Mouse (Mus musculus) lung, embryonic 14.5 days (tissue): ENCODE data around the gene Naga. TPM values are rescaled to one million over a fixed set of nuclear protein-coding genes. Genes with fewer than 3 reads are reported as not detected.

ENCODE experiments used
- ATAC-seq: fragments of 200-750 bp; cut with Nextera tagmentation; 2 replicates; pipeline ENCODE4 v1.8.0; 2017; ENCODE audit warnings: mild to moderate bottlenecking, moderate TSS enrichment, moderate library complexity; ENCODE audit not compliant: insufficient read depth
- DNase-seq: peaks from one replicate; pipeline ENCODE4 v3.0.0-alpha.2; 2015
- H3K27ac ChIP-seq: fragments of 300-500 bp; sonication (generic); 2 replicates; pipeline ENCODE4 v1.5.1; 2014; ENCODE audit warnings: low read depth, mild to moderate bottlenecking, moderate library complexity
- H3K27me3 ChIP-seq: fragments of 300-500 bp; sonication (generic); 2 replicates; pipeline ENCODE4 v1.6.1; 2014; ENCODE audit warnings: low read length, control low read depth; ENCODE audit not compliant: insufficient read depth
- H3K36me3 ChIP-seq: fragments of 300-500 bp; sonication (generic); 2 replicates; pipeline ENCODE4 v1.6.1; 2014; ENCODE audit warnings: control low read depth; ENCODE audit not compliant: insufficient read depth
- H3K4me1 ChIP-seq: fragments of 300-500 bp; sonication (generic); 2 replicates; pipeline ENCODE4 v1.6.1; 2014; ENCODE audit warnings: antibody characterized with exemption, control low read depth; ENCODE audit not compliant: insufficient read depth
- H3K4me2 ChIP-seq: fragments of 300-500 bp; sonication (generic); 2 replicates; pipeline ENCODE4 v1.6.1; 2014; ENCODE audit warnings: mild to moderate bottlenecking
- H3K4me3 ChIP-seq: fragments of 300-500 bp; sonication (generic); 2 replicates; pipeline ENCODE4 v1.5.1; 2014; ENCODE audit warnings: low read depth, low read length
- H3K9ac ChIP-seq: fragments of 300-500 bp; sonication (generic); 2 replicates; pipeline ENCODE4 v1.6.1; 2014
- H3K9me3 ChIP-seq: fragments of 300-500 bp; sonication (generic); 2 replicates; pipeline ENCODE4 v1.6.1; 2016; ENCODE audit warnings: low read depth, low read length, control low read depth
- CTCF ChIP-seq: IDR thresholded peaks from 2 replicates; pipeline ENCODE4 v1.5.1; 2016; ENCODE audit warnings: antibody characterized with exemption, low read depth
- WGBS: fragments of 180-500 bp; shearing (Covaris S2); extraction: QIAGEN DNeasy Blood & Tissue Kit; methylation state at CpG from one replicate; pipeline ENCODE4 v1.1.7; 2014; 5-methylcytosine and 5-hydroxymethylcytosine counted together
- polyA plus RNA-seq: library from polyadenylated mRNA; unstranded; fragments of >200 nt; fragmentation: Nextera tagmentation; extraction: Ambion mirVana; gene quantifications from 2 replicates; pipeline ENCODE4 v1.2.1, GENCODE M21; 2014

Naga gene
- 40.3 and 45.9 TPM in 2 replicates for polyA plus RNA-seq

- TF ChIP-seq CTCF, result no peak
- Histone ChIP-seq H3K4me1 (peaks cover 8% of the 10 kb centered on the region; the same call in 1 of the 2 replicates), H3K4me2 (peak within 1 kb of the TSS; percentile 60), H3K27me3 (no peaks in the 10 kb centered on the region), H3K9me3 (no peaks in the 10 kb centered on the region), H3K9ac (peak within 1 kb of the TSS; percentile 53), H3K27ac (0 out of 2 replicates have a peak within 1 kb of the TSS, but pooled peaks have one; percentile 38), H3K4me3 (peak within 1 kb of the TSS; percentile 58), H3K36me3 (peaks cover 29% of the 10 kb centered on the region)
- ATAC-seq (peak; percentile 88), DNase-seq (peak; percentile 98)
- WGBS, result under 1% methylated on average over 41 of the region's 41 CpGs
Observed at GRCm38 (mm10) chr15:82338593-82339112, at the start of gene Naga, which contains the start of the genes Pheta2 and Smdt1. Naga (minus strand) TSS chr15:82338925. Pheta2 (plus strand) TSS chr15:82338942. Smdt1 (plus strand) TSS chr15:82338959.

GRCm38 (mm10) chr15:82385729-82386128 lies 47.0 kb upstream of the Naga start:
- Histone ChIP-seq H3K9me3 (no peaks in the 10 kb centered on the region), H3K27me3 (no peaks in the 10 kb centered on the region), H3K4me2 (no peak overlapping the region), H3K27ac (no peak overlapping the region), H3K4me1 (no peaks in the 10 kb centered on the region), H3K36me3 (no peaks in the 10 kb centered on the region), H3K4me3 (no peak overlapping the region), H3K9ac (no peak overlapping the region)
- DNase-seq (no peak), ATAC-seq (no peak)
- no peak for TF ChIP-seq CTCF
- WGBS, result 78% methylated on average over 2 of the region's 2 CpGs

GRCm38 (mm10) chr15:82382441-82382840 lies 43.7 kb upstream of the Naga start:
- no peaks in the 10 kb centered on the region for H3K27me3 ChIP-seq
- peaks cover 3% of the 10 kb centered on the region; the same call in 1 of the 2 replicates for H3K4me1 ChIP-seq
- ATAC-seq (no peak), DNase-seq (no peak)
- H3K4me2 ChIP-seq, result no peak overlapping the region
- H3K9me3 ChIP-seq, result no peaks in the 10 kb centered on the region
- H3K27ac ChIP-seq, result no peak overlapping the region
- TF ChIP-seq CTCF, result no peak
- no peak overlapping the region for H3K4me3 ChIP-seq
- 90% methylated on average over 2 of the region's 2 CpGs for WGBS
- no peaks in the 10 kb centered on the region for H3K36me3 ChIP-seq
- no peak overlapping the region for H3K9ac ChIP-seq

GRCm38 (mm10) chr15:82380714-82381062 lies 42.0 kb upstream of the Naga start:
- peak overlapping the region; percentile 42 for H3K4me3 ChIP-seq
- peaks cover 3% of the 10 kb centered on the region; the same call in 1 of the 2 replicates for H3K4me1 ChIP-seq
- no peaks in the 10 kb centered on the region for H3K36me3 ChIP-seq
- no peak overlapping the region for H3K9ac ChIP-seq
- 23% methylated on average over 7 of the region's 7 CpGs for WGBS
- ATAC-seq (no peak), DNase-seq (no peak)
- peak overlapping the region; percentile 65 for H3K4me2 ChIP-seq
- H3K27me3 ChIP-seq, result no peaks in the 10 kb centered on the region
- H3K27ac ChIP-seq, result no peak overlapping the region
- no peak for TF ChIP-seq CTCF
- H3K9me3 ChIP-seq, result no peaks in the 10 kb centered on the region

GRCm38 (mm10) chr15:82379871-82380713 lies 41.4 kb upstream of the Naga start, which contains the start of gene Cyp2d22:
Cyp2d22 (minus strand) TSS chr15:82380260.
- H3K36me3 ChIP-seq, result no peaks in the 10 kb centered on the region
- H3K27me3 ChIP-seq, result no peaks in the 10 kb centered on the region
- ATAC-seq (peak; percentile 72), DNase-seq (peak; percentile 69)
- H3K9ac ChIP-seq, result peak within 1 kb of the TSS; percentile 49
- H3K4me3 ChIP-seq, result peak within 1 kb of the TSS; percentile 42
- H3K9me3 ChIP-seq, result no peaks in the 10 kb centered on the region
- H3K4me1 ChIP-seq, result peaks cover 3% of the 10 kb centered on the region; the same call in 1 of the 2 replicates
- peak within 1 kb of the TSS; percentile 68; the same call in 1 of the 2 replicates for H3K27ac ChIP-seq
- WGBS, result 1% methylated on average over 18 of the region's 24 CpGs
- no peak for TF ChIP-seq CTCF
- peak within 1 kb of the TSS; percentile 65 for H3K4me2 ChIP-seq

GRCm38 (mm10) chr15:82379511-82379870 lies 40.8 kb upstream of the Naga start:
- TF ChIP-seq CTCF, result no peak
- H3K9me3 ChIP-seq, result no peaks in the 10 kb centered on the region
- no peaks in the 10 kb centered on the region for H3K27me3 ChIP-seq
- H3K9ac ChIP-seq, result peak overlapping the region; percentile 49
- H3K4me3 ChIP-seq, result peak overlapping the region; percentile 42
- H3K4me1 ChIP-seq, result peaks cover 3% of the 10 kb centered on the region; the same call in 1 of the 2 replicates
- H3K36me3 ChIP-seq, result no peaks in the 10 kb centered on the region
- peak overlapping the region; percentile 65 for H3K4me2 ChIP-seq
- DNase-seq (no peak), ATAC-seq (no peak)
- WGBS, result 14% methylated on average over 7 of the region's 7 CpGs
- H3K27ac ChIP-seq, result peak overlapping the region; percentile 68; the same call in 1 of the 2 replicates
